Mouse (Mus musculus): Measurements from ENCODE around the gene Itgad. TPM values are rescaled to one million over a fixed set of nuclear protein-coding genes. Genes with fewer than 3 reads are reported as not detected.
A peak's percentile ranks its signal among the peaks of the same experiment; 100 is the strongest.

The Itgad gene
- polyA plus RNA-seq, 1 experiment from 2014 or later: not detected

- H3K27ac ChIP-seq (ENCODE audit: low read depth, low read length): no peak within 1 kb of the TSS
- no peak within 1 kb of the TSS for H3K4me2 ChIP-seq (ENCODE audit: low read length)
- no peaks in the 10 kb centered on the region for H3K36me3 ChIP-seq (ENCODE audit: control insufficient read depth, insufficient read depth, low read length)
- H3K27me3 ChIP-seq (replicated peaks; ENCODE audit: control insufficient read depth, insufficient read depth, low read length): no peaks in the 10 kb centered on the region
- ATAC-seq: no peak
- no peaks in the 10 kb centered on the region for H3K4me1 ChIP-seq (ENCODE audit: control insufficient read depth, insufficient read depth, low read depth, low read length)
- H3K9me3 ChIP-seq (ENCODE audit: control insufficient read depth, low read length): no peaks in the 10 kb centered on the region
- H3K4me3 ChIP-seq (ENCODE audit: low read length): no peak within 1 kb of the TSS
- H3K9ac ChIP-seq (ENCODE audit: low read depth, low read length): no peak within 1 kb of the TSS
- WGBS: 82% methylated on average over 6 of the region's 6 CpGs
These were observed 52.0 kb downstream of the Itgad start, which contains the start of gene Cox6a2 for GRCm38 (mm10) chr7:128206152-128206551. TSS of gene Cox6a2 (minus strand) at chr7:128206387.

DNA sequence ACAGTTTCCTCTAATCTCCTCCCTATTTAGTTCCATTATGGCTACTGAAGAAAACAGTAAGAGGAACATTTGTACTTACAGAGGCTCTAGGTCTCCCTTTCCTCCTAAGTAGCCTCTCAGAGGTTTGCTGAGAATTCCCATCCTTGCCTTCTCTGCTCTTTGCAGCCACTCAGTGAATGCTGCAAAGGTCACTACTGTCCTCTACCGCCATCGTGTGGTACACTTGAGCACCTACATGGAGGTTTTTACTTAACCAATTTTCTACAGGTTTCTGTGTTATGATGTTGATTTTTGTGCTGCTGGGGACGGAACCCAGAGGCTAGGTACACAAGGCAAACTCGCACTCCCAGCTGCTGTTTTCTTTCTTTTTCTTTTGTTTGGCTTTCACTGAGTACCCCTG lies 54.0 kb downstream of the Itgad start:
- H3K27ac ChIP-seq (ENCODE audit: low read depth, low read length): no peak overlapping the region
- H3K4me1 ChIP-seq (ENCODE audit: control insufficient read depth, insufficient read depth, low read depth, low read length): no peaks in the 10 kb centered on the region
- H3K9me3 ChIP-seq (ENCODE audit: control insufficient read depth, low read length): no peaks in the 10 kb centered on the region
- H3K4me2 ChIP-seq (ENCODE audit: low read length): no peak overlapping the region
- H3K27me3 ChIP-seq (replicated peaks; ENCODE audit: control insufficient read depth, insufficient read depth, low read length): no peaks in the 10 kb centered on the region
- WGBS: 7% methylated on average over 4 of the region's 4 CpGs
- ATAC-seq: no peak
- H3K36me3 ChIP-seq (ENCODE audit: control insufficient read depth, insufficient read depth, low read length): no peaks in the 10 kb centered on the region
- H3K4me3 ChIP-seq (ENCODE audit: low read length): no peak overlapping the region
- no peak overlapping the region for H3K9ac ChIP-seq (ENCODE audit: low read depth, low read length)

DNA sequence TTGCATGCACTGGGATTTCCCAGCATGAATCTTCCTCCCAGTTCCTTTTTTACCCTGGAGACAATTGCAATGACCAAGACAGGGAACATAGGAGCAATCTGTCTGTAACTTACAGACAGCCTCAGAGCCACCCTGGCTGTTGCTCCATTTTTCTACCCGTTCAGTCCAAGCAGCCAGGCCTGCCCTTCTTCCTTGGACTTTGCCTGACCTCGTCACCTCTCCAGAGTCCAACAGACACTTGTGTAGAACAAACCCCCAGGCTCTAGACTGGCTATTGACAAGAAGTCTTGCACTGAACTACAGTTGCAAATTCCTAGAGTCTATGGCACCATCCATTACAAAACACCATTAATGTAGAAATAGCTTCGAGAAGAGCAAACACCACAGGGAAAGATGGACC lies 55.6 kb downstream of the Itgad start:
- H3K36me3 ChIP-seq (ENCODE audit: control insufficient read depth, insufficient read depth, low read length): no peaks in the 10 kb centered on the region
- no peak overlapping the region for H3K27ac ChIP-seq (ENCODE audit: low read depth, low read length)
- no peaks in the 10 kb centered on the region for H3K27me3 ChIP-seq (replicated peaks; ENCODE audit: control insufficient read depth, insufficient read depth, low read length)
- no peaks in the 10 kb centered on the region for H3K9me3 ChIP-seq (ENCODE audit: control insufficient read depth, low read length)
- 65% methylated on average over 3 of the region's 3 CpGs for WGBS
- no peaks in the 10 kb centered on the region for H3K4me1 ChIP-seq (ENCODE audit: control insufficient read depth, insufficient read depth, low read depth, low read length)
- no peak for ATAC-seq
- H3K4me3 ChIP-seq (ENCODE audit: low read length): no peak overlapping the region
- H3K4me2 ChIP-seq (ENCODE audit: low read length): no peak overlapping the region
- H3K9ac ChIP-seq (ENCODE audit: low read depth, low read length): no peak overlapping the region

GRCm38 (mm10) chr7:128219952-128220351 lies 65.8 kb downstream of the Itgad start:
- Histone ChIP-seq H3K36me3 (ENCODE audit: control insufficient read depth, insufficient read depth, low read length) (no peaks in the 10 kb centered on the region), H3K4me3 (ENCODE audit: low read length) (no peak overlapping the region), H3K9me3 (ENCODE audit: control insufficient read depth, low read length) (no peaks in the 10 kb centered on the region), H3K4me1 (ENCODE audit: control insufficient read depth, insufficient read depth, low read depth, low read length) (no peaks in the 10 kb centered on the region), H3K4me2 (ENCODE audit: low read length) (no peak overlapping the region), H3K9ac (ENCODE audit: low read depth, low read length) (no peak overlapping the region), H3K27ac (ENCODE audit: low read depth, low read length) (no peak overlapping the region), H3K27me3 (replicated peaks; ENCODE audit: control insufficient read depth, insufficient read depth, low read length) (no peaks in the 10 kb centered on the region)
- WGBS: 84% methylated on average over 4 of the region's 4 CpGs
- ATAC-seq: no peak

DNA sequence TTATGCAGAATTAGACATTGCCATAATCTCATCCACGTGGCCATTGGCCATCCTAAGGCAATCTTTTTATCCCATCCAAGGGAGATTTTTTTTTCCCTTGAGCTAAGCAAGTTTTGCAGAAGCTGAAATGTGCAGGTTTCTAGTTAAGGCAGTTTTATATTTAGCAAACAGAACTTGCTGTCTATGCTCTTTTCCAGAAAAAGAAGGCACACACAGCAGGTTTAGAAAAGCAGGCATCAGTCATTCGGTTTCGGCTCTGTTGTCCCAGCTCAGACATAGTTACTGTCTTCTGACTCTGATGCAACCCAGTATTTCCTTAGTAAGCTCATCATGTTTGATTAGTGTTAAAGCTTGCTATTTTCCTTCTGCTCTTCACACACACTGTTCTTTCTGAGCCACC lies 66.8 kb downstream of the Itgad start:
- Histone ChIP-seq H3K27ac (ENCODE audit: low read depth, low read length) (no peak overlapping the region), H3K36me3 (ENCODE audit: control insufficient read depth, insufficient read depth, low read length) (no peaks in the 10 kb centered on the region), H3K4me2 (ENCODE audit: low read length) (no peak overlapping the region), H3K27me3 (replicated peaks; ENCODE audit: control insufficient read depth, insufficient read depth, low read length) (no peaks in the 10 kb centered on the region), H3K4me1 (ENCODE audit: control insufficient read depth, insufficient read depth, low read depth, low read length) (no peaks in the 10 kb centered on the region), H3K9ac (ENCODE audit: low read depth, low read length) (no peak overlapping the region), H3K9me3 (ENCODE audit: control insufficient read depth, low read length) (no peaks in the 10 kb centered on the region), H3K4me3 (ENCODE audit: low read length) (no peak overlapping the region)
- no peak for ATAC-seq
- 85% methylated on average over 3 of the region's 3 CpGs for WGBS

GRCm38 (mm10) chr7:128231741-128232140 lies 77.6 kb downstream of the Itgad start:
- no peaks in the 10 kb centered on the region for H3K9me3 ChIP-seq (ENCODE audit: control insufficient read depth, low read length)
- H3K4me3 ChIP-seq (ENCODE audit: low read length): no peak overlapping the region
- 46% methylated on average over 8 of the region's 8 CpGs for WGBS
- no peaks in the 10 kb centered on the region for H3K36me3 ChIP-seq (ENCODE audit: control insufficient read depth, insufficient read depth, low read length)
- no peak overlapping the region for H3K9ac ChIP-seq (ENCODE audit: low read depth, low read length)
- peaks cover 3% of the 10 kb centered on the region for H3K4me1 ChIP-seq (ENCODE audit: control insufficient read depth, insufficient read depth, low read depth, low read length)
- no peaks in the 10 kb centered on the region for H3K27me3 ChIP-seq (replicated peaks; ENCODE audit: control insufficient read depth, insufficient read depth, low read length)
- H3K27ac ChIP-seq (ENCODE audit: low read depth, low read length): no peak overlapping the region
- ATAC-seq: no peak
- no peak overlapping the region for H3K4me2 ChIP-seq (ENCODE audit: low read length)

DNA sequence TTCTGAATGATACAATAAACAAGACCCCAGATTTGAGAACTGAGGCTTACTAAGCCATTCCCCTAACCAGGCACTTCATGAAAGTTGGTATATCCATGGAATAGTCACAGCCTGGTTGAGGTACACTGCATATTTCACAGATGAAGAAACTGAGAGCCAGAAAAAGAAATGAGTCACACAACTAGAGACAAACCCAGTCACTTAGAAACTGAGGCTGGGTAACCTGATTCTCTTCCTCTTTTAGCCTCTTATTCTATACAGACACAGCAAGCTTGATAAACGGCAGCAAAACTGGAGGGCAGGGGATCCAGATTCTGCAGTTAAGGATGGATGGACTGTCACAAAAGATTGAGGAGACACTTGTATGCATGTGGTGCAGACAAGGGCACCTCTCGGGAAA lies 80.6 kb downstream of the Itgad start:
- Histone ChIP-seq H3K27me3 (replicated peaks; ENCODE audit: control insufficient read depth, insufficient read depth, low read length) (no peaks in the 10 kb centered on the region), H3K4me2 (ENCODE audit: low read length) (no peak overlapping the region), H3K9me3 (ENCODE audit: control insufficient read depth, low read length) (no peaks in the 10 kb centered on the region), H3K9ac (ENCODE audit: low read depth, low read length) (no peak overlapping the region), H3K4me3 (ENCODE audit: low read length) (no peak overlapping the region), H3K27ac (ENCODE audit: low read depth, low read length) (no peak overlapping the region), H3K36me3 (ENCODE audit: control insufficient read depth, insufficient read depth, low read length) (no peaks in the 10 kb centered on the region; the same call in 1 of the 2 replicates), H3K4me1 (ENCODE audit: control insufficient read depth, insufficient read depth, low read depth, low read length) (peaks cover 15% of the 10 kb centered on the region)
- no peak for ATAC-seq
- 94% methylated on average over 2 of the region's 2 CpGs for WGBS

DNA sequence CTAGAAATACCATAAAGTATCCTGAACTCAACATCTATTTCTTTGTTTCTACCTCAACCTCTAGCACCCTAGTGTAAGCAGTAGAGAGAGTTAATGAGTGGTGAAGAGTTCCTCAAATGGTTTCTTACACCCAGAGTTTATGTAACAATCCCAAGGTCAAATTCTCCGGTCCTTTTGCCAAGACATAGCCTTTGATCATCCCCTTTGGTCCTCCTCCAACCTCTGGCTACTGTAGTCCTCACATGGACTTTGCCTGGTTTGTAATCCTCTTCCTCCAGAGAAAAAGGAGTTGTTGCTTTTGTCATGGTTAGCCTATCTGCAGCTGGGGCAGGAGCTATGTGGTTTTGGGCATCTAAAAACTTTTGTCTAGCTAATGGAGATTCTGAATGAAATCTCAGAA lies 81.3 kb downstream of the Itgad start:
- no peak overlapping the region for H3K4me2 ChIP-seq (ENCODE audit: low read length)
- H3K4me3 ChIP-seq (ENCODE audit: low read length): no peak overlapping the region
- no peaks in the 10 kb centered on the region for H3K9me3 ChIP-seq (ENCODE audit: control insufficient read depth, low read length)
- peaks cover 20% of the 10 kb centered on the region for H3K4me1 ChIP-seq (ENCODE audit: control insufficient read depth, insufficient read depth, low read depth, low read length)
- 96% methylated on average over 1 of the region's 1 CpGs for WGBS
- H3K27me3 ChIP-seq (replicated peaks; ENCODE audit: control insufficient read depth, insufficient read depth, low read length): no peaks in the 10 kb centered on the region
- ATAC-seq: no peak
- H3K27ac ChIP-seq (ENCODE audit: low read depth, low read length): no peak overlapping the region
- H3K36me3 ChIP-seq (ENCODE audit: control insufficient read depth, insufficient read depth, low read length): peaks cover 5% of the 10 kb centered on the region; the same call in 1 of the 2 replicates
- no peak overlapping the region for H3K9ac ChIP-seq (ENCODE audit: low read depth, low read length)

GRCm38 (mm10) chr7:128236426-128236825 lies 82.2 kb downstream of the Itgad start:
- no peaks in the 10 kb centered on the region for H3K27me3 ChIP-seq (replicated peaks; ENCODE audit: control insufficient read depth, insufficient read depth, low read length)
- H3K9me3 ChIP-seq (ENCODE audit: control insufficient read depth, low read length): no peaks in the 10 kb centered on the region
- WGBS: 95% methylated on average over 13 of the region's 13 CpGs
- no peak for ATAC-seq
- no peak overlapping the region for H3K4me3 ChIP-seq (ENCODE audit: low read length)
- H3K4me1 ChIP-seq (ENCODE audit: control insufficient read depth, insufficient read depth, low read depth, low read length): peaks cover 24% of the 10 kb centered on the region
- H3K27ac ChIP-seq (ENCODE audit: low read depth, low read length): peak overlapping the region; percentile 99; the same call in 1 of the 2 replicates
- peaks cover 7% of the 10 kb centered on the region; the same call in 1 of the 2 replicates for H3K36me3 ChIP-seq (ENCODE audit: control insufficient read depth, insufficient read depth, low read length)
- 0 out of 2 replicates have a peak overlapping the region, but pooled peaks have one; percentile 4 for H3K9ac ChIP-seq (ENCODE audit: low read depth, low read length)
- H3K4me2 ChIP-seq (ENCODE audit: low read length): no peak overlapping the region

Measured in hindbrain, embryonic 16.5 days (tissue).